ENCODE assay signal across 13 mouse cellular contexts in genomic region chr3:41595010-41595409, GRCm38 (mm10).
"Had no signal": no experiment of that assay in that cellular context is flagged by ENCODE, and none has a peak within 500 bp of the region (broad histone marks: within the 10 kb centered on the region; RNA-seq: fewer than 3 reads in every experiment).

No protein-coding gene starts in this region.

- H3K9me3 ChIP-seq: limb, embryonic 15.5 days; midbrain, embryonic 15.5 days; neural tube, embryonic 13.5 days had no signal

- ATAC-seq: inflammation-experienced regulatory T-cells, adult 6 months; midbrain, embryonic 15.5 days had no signal

- DNase-seq: layer of hippocampus, adult 9-11 months; layer of hippocampus, postnatal 36 days; lung, adult 18-20 months; right cerebral cortex, adult 18-20 months; right cerebral cortex, postnatal 25 days; thymus, postnatal 4 days had no signal

- H3K4me2 ChIP-seq: limb, embryonic 15.5 days; midbrain, embryonic 11.5 days; midbrain, embryonic 15.5 days; neural tube, embryonic 13.5 days had no signal

- H3K27ac ChIP-seq: kidney, postnatal 0 days; limb, embryonic 15.5 days; midbrain, embryonic 15.5 days; neural tube, embryonic 13.5 days; stomach, postnatal 0 days had no signal

- H3K4me1 ChIP-seq: limb, embryonic 15.5 days; midbrain, embryonic 15.5 days; neural tube, embryonic 13.5 days had no signal

- H3K9ac ChIP-seq: limb, embryonic 15.5 days; midbrain, embryonic 15.5 days; neural tube, embryonic 13.5 days had no signal

- H3K27me3 ChIP-seq: limb, embryonic 15.5 days; midbrain, embryonic 15.5 days; neural tube, embryonic 13.5 days had no signal

- H3K4me3 ChIP-seq: limb, embryonic 15.5 days; midbrain, embryonic 15.5 days; neural tube, embryonic 13.5 days had no signal
